Mouse (Mus musculus) cerebellum, adult 9-10 months (tissue): Measurements from ENCODE around the gene Ctf1.
A peak's percentile ranks its signal among the peaks of the same experiment; 100 is the strongest.

Experiments used
- DNase-seq: peaks from one replicate; pipeline ENCODE4 v3.0.0; 2022

The Ctf1 gene

DNA sequence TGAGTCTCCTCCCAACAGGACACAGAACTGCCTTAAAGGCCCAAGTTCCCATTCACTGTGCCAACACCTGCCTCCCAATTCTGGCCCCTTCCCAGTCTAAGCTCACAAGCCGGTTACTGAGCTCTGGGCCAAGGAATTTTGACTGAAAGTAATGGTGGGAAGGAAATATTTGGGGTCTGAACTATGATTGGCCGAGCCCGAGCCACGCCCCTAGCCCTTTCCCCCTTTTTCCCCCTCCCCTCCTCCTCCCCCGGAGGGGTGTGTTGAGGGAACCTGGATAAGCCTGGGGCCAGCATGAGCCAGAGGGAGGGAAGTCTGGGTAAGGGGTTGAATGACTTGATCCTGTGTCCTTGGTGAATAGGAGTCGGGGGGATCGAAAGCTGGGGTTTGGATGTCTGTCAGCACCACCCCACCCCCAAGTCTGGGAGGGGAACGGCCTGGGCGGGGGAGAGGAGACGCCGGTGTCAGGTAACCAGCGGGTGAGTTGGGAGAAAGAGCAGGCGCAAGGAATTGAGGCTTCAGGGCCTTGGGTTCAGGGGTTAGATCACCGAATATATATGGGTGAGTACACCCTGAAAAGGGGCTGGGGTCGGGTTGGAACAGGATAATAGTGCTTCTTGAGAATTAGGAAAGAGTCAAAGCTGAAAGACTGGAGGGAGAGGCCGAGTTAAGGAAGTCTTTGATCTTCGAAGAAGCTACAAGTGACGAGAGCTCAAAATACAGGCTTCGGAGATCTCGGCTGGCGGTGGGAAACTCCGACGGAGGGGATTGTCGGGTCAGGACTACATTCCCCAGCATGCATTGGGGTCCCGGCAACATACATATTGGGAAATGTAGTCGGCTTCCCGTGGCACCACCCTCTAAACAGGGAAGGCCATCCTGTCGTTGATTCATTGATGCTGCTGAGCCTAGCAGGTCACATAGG lies at the start of gene Ctf1:
Gene Ctf1, plus strand, starts transcription at position 276 of the 925 bp plus-strand sequence.
- DNase-seq = peak; percentile 85

DNA sequence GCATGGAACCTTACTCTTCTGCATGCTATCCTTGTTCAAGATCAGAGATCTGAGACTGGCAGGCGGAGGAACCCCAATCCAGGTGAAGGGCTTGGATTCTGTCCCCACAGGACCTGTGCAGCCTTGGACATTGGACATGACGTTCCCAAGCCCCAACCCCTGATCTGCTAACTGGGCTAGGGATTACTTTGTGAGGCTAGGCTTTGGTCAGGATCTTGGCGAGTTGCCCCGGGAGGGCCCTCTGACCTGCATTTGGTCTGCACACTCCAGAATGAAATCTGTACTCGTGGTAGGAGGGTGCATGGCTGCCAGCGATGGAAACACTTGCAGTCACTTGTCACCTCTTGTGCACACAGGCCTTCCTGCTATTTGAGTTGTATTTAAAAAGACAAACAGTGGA lies 49.6 kb upstream of the Ctf1 start:
- no peak for DNase-seq

DNA sequence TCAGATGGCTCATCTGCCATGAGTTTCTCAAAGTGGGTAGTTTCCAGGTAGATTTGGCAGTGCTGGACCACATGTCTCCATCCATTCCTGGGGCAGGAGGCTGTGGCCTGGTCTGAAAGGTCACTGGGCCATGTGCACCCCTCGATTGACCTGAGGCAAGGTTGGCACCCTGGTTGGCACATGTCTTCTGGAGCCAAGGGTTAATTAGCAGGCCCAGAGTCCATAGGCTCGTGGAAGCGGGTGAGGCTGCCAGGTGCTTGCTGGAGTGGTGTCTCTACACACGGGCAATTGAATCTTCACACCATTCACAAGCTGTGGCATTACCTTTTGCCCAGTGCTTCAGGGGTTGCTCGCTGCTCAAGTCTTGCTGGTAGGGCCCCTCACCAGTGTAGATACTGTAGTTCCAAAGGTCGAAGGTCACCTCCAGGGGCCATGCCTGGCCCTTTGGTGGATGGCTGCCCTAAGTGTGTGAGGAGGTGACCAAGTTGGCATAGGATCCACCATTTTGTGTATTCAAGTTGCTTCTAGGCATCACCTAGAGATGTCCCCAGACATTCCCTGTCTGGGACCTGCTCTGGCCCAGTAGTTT lies 46.4 kb upstream of the Ctf1 start:
- DNase-seq = no peak

DNA sequence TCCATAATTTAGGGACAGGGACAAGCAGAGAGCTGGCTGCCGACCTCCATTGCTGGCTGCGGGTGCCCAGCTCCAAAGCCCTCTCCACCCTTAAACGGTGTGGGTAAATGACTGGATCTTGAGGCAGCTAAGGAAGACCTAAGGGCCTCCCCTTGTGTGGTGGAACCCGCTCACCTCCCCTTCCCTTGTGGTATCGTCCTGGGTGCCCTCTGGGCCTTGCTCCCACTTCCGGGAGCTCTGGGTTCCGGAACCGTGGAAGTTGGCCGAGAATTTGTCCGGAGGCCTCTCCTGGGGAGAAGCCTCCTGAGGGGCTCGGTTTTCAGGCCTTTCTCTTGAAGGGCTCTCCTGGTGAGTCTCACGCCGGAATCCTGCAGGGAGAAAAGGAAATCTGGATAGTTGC lies 45.9 kb upstream of the Ctf1 start:
- DNase-seq = no peak

DNA sequence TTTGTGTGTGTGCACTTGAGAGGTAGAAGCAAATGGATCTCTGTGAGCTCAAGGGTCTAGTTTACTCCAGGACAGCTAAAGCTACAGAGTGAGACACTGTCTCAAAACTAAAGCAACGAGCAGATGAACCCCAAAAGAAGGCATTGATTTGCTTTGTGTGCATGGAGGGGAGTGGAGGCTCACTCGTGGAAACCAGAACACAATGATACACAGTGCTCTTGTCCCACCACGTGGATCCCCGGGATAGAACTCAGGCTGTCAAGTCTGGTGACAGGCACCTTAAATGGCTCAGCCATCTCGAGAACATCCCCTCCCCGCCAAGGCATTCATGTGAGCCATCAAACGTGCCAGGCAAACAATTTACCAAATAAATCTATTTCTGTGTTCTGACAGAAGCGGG lies 45.4 kb upstream of the Ctf1 start:
- DNase-seq = no peak

DNA sequence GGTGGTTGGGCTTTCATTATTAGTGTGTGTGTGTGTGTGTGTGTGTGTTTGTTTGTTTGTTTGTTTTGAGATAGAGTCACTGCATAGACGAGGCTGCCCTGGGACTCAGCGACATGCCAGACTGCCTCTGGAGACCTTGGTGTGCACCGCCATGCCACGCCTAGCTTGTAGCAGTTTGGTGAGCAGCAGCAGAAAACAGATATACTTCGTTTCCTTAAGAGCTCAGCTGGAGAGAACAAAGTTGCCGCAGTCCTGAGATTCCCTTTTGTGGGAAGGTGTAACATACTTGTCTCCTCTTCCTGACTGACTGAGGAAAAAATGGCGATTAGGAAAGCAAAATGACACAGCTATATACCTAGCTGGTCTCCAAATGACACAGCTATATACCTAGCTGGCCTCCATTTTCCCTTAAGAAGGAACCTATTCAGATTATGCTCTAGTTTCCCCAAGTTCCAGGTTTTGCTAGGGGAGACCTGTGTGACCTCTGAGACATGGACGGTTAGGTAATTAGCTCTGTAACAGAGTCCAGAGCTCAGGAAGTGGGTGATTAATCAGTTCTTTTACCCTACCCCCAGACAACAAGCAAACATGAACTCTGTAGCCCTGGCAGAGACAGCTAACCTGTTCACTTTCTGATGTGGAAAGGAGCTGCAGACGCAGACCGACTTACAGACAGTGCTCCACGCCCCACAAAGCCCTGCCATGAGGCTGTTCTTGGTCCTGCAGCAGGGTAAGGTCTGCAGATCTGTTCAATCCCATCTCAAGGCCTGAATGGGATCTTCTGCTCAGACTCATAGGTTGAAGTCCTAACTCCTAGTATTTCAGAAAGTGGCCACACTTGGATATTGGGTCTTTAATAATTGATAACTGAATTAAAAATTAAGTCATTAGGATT lies 40.4 kb upstream of the Ctf1 start:
- DNase-seq = no peak

DNA sequence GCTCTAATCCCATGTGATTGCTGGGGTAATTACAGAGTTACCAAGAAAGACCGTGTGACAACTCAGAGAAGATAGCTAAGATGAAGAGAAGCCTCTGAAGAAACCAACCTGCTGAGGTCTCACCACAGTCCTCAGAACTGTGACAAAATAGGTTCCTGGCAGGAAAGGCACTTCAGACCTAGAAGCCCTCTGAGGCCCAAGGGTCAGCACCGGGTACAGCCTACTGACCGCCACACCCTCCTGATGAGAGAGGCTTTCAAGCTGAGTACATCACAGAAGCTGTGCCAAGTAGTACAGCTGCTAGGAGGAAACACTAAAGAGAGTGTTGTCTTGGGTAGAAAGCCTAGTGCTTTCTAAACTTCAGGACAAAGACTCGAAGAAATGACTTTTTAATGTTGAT lies 39.8 kb upstream of the Ctf1 start:
- no peak for DNase-seq

DNA sequence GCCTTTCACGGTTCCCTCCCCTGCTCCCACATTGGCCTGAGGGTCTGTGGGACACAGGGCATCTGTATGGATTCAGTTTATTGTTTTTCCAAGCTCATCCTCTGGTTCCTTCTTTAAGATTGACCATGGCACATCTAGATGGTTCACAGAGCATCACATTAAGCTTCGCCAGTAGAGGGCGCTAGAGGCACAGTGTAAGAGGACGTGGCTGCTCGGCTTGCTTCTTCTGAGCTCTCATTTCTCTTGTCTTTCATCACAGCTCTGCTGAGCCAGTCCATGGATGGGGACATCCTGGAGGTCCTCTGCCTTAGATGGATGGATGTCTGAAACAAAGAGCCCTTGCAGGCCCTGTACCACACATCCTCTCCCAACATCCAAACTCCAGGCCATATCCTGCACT lies 37.6 kb upstream of the Ctf1 start:
- peak; percentile 92 for DNase-seq

DNA sequence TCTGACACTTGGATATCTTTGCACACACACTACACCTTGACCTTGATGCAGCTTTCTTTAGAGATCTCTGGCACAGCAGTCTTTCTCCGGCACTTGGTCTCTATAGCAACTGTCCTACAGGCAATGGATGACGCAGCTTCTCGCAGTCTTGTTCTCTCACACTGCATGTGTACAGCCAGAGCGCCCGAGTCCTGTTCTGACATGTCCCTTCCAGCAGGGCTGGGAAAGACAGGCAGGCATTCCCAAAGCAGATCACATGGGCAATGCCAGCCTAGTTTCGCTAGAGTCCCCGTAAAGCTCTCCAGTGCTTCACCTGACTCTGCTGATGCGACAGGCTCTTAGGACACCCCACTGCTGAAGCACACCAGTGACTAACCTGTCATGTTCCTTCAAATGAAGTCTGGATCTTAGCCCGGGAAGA lies 37.1 kb upstream of the Ctf1 start:
- DNase-seq = peak; percentile 51

DNA sequence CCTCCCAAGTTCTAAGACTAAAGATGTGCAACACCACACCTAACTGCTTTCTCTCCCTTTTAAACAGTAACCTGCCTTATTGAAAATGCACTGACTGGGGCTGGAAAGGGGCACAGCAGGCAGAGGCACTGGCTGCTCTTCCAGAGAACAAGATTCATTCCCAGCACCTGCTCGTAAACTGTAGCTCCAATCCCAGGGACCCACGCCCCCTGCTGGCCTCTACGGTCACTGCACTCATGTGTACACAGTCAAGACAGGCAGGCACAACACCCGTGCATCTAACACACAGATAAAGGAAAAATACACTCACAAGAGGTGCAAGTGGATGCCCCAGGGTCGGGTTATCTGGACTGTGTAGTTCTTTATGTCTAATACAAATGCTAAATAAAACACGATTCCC lies 35.5 kb upstream of the Ctf1 start:
- peak; percentile 65 for DNase-seq

DNA sequence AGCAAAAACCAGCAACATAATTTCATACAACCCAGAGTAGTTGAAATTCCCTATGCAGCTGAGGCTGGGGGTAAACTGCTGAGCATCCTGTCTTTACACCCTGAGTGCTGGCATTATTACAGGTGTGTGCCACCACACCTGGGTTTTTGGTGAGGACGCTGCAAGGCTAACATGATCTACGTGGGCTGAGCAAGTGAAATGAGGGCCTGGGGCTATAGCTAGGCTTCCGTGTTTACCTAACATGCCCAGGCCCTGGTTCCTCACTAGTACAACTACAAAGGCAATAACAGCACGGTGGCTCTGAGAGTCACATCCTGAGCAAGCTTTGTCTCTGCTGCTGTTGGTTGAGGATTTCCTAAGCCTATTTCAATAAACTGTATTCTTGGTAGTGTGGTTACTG lies 34.9 kb upstream of the Ctf1 start:
- no peak for DNase-seq

DNA sequence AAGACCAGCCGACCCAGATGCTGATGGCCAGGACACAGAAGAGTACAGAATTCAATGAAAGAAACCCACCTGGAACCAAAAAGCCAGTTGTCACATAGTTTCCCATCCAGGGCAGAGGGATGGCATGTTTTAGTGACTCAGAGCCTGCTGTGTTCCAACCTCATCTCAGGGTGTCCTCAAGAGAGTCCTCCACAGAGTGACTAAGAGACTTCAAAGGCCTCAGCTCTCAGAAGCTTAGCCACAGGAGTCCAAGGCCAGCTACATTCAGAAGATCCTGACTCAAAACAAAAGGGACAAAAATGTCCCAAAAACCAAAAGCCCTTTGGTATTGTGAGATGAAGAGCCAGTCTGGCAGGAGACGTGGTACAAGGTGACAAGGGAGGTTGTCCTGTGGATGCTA lies 33.7 kb upstream of the Ctf1 start:
- no peak for DNase-seq

DNA sequence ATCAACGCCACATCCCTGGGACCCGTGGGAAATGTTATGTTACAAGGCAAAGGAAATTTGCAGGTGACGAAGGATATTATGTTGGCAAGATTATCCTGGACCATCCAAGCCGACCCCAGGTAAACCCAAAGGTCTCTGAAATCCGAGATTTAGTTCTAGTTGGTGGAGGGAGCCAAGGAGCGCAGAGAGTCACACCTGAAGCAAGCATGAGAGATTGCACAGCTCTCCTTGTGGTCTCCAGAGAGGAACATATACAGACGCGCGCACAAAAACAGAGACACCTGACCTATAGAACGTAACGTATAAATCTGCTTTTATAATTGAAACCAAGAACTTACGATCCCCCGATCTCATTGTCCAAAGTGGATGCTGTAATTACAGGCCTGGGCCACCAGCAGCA lies 32.0 kb upstream of the Ctf1 start:
- DNase-seq = no peak

DNA sequence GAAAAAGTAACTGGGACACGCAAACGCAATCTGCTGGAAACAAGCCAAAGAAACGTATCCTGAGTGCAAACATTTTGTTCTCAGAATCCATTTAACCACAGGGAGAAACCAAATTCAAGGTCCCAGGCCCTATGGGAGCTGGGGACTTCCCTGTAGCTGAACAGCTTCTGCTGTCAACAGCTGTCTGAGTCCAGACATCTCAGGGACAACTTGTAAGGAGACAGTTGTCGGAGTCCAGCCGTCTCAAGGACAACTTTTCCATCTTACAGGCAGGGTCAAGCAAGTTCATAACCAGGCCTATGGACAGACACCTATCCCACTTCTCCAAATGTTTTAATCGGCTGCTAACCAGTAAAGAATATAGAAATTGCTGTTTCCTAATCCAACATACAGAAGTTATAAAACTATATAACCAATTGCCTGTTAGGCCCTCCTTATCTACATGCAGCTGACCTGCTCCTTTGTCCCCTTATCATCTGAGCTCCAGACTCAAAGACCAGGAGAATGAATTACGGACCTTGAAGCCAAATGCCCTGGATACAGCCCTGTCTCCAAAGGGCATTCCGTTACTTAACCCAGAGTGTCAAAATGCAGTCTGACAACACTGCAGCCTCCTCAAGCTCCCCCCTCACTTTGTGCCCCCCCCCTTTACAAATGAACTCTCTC lies 30.5 kb upstream of the Ctf1 start:
- no peak for DNase-seq

DNA sequence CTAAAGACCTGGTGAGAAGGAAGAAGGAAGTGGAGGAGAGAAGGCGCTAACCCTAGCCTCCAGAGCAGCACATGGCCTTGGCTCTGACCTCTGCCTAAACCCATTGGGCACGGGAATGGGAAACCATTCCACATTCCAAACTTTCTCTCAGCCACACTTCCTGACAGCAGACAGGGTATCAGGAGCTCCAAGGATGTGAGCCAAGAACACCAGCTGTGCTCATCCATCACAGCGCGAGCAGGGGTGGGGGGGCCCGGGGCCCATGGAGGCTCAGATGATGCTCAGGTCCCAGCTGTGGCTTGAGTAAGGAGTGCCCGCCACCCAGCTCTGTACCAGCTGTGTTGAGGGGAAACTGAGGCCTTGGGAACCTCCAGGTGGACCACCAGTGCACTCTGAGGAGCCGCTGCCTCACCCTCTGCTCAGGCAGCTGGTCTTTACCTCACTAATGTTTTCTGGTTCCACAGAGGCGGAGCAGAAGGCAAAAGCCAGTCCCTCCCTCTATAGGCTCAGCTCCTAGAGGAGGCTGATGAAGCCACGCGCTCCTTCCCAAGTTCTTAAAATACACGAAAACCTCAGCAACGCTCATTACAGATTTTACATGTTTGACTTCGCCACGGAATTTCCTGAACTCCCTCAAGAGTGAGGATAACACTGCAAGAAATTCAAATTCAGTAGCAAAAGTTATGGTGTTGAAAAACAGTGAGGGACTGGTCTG lies 27.1 kb upstream of the Ctf1 start:
- no peak for DNase-seq

DNA sequence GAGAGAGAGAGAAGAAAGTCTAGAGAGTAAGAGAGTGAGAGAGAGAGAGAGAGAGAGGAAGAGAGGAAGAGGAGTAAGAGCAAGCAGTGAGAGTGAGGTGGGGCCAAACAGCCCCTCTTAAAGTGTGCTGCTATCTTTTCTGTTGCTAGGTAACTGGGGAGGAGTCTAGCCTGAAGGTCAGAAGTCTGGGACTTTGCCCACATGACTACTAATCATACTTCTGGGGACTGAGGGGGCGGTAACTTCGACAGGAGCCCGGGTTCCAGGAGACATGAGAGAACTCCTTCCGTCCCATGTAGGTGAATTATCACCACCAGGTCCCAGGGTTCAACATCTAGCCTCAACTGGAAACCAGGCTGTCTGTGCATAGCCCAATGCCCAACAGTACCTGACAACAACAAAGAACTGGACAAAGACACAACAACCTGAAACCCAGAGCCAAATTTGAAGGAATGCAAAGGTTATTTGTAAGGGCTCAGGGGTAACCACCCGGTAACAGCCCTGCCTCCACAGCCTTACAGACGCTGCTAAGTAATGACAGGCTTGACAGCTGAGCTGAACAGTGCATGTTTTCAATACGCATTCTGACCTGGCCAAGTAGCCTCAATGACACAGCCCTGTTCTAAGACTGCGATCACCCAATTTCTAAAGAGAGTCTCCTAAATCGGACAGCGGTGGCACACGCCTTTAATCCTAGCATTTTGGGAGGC lies 25.6 kb upstream of the Ctf1 start:
- no peak for DNase-seq

DNA sequence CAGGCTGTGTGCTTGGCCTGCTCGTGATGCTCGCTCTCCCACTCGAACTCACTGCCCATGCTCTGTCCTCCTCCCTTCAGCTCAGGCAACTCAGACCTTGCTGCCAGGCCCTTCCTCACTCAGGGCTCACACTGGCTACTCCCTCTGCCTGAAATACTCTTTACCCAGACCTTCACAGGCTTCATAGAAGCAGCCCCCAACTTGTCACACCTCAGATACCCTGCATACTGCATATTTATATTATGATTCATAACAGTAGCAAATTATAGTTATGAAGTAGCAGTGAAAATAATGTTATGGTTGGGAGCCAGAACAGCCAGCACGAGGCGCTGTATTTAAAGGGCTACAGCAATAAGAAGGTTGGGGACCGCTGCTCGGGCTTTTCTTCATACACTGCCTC lies 23.6 kb upstream of the Ctf1 start:
- DNase-seq = no peak

DNA sequence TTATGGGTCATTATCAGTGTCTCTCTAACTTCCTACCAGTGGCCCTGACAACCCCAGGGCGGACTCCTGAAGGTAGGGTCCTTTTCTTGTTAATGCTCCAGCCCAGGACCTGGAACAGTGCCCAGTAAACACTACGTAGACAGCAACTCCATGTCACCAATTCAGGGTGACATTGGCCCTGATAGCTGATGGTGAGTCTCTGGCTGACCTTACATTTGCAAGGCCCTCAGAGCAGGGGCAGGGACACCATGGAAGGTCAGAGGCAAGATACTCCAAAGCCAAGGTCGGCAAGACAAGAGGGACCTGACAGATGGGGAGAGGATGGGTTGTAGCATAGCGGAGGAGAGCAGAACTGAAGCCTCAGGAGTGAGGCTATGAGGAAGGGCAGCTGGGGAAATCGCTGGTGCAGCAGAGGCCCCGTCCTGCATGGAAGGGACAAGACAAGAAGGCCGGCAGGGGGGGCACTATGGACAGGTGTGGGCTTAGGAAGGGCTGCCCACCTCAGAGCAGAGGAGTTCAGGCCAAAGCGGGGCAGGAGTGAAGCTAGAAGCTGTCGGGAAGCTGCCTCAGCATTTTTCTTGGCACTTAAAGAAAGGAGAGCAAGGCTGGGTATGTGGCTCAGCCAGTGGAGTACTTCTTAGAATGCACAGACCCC lies 22.8 kb upstream of the Ctf1 start:
- DNase-seq = no peak

DNA sequence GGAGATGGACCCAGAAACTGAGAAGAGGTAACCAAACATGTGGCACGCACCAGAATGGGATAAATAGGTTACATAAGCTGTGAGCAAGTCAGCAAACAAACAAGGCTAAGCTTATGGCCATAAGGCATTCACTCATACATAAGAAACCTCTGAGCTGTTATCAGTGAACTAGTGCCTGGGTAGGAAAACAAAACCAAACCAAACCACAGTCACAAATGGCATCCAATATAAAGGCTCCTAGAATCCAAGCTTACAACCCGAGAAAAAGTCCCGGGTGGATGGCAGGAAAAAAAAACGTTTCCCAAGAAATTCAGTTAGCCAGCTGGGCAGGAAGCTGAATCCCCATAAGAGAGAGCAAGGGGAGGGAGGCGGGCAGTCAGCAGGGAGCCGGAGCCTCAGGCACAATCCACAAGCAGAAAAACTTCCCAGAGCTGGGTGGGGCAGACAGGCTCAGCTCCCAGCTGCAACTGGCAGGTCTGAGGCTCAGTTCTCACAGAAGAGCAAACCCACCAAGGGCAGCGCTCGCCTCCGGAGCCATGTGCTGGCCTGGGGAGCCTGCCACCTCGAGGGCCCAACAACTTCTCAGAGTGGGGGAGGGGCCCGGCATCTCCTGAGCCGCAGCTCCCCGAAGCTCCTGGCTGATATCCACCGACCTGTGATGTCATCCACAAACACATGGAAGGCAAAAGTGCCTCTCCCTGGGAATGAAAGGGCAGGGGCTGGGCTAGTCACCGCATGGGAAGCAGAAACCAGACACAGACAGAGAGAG lies 21.1 kb upstream of the Ctf1 start:
- DNase-seq = peak; percentile 80

DNA sequence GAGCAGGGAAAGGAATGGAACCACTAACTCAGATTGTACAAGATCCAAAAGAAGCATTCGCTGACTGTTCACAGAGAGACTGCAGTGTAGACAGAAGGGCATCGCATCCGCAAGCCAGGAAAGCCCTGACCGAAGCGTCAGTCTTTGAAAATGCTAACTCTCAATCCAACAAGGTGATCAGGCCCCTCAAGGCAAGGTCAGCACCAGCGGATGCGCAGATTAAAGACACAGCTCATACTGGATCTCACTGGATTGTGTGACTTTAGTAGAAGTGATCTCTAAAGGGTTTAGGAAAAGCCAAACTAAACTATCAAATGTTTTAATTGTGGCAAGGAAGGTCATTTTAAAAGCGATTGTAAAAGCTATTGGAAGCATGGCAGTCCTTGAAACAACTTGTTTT lies 19.2 kb upstream of the Ctf1 start:
- no peak for DNase-seq
